Mouse (Mus musculus) brown adipose tissue, adult 24 weeks (tissue): ENCODE results near the gene Tor3a. TPM values are rescaled to one million over a fixed set of nuclear protein-coding genes. Genes with fewer than 3 reads are reported as not detected.
A peak's percentile ranks its signal among the peaks of the same experiment; 100 is the strongest.
"Not testable (repeated sequence)": the region's sequence is repeated elsewhere in the genome, so short reads cannot be mapped to it uniquely, and the experiment has no call there.

Experiments used
- H3K27ac ChIP-seq: fragments of 200-500 bp; replicated peaks from 2 replicates; pipeline ENCODE4 v1.5.1; 2012; ENCODE audit warnings: low read depth, mild to moderate bottlenecking, low read length
- H3K4me1 ChIP-seq: fragments of 200-500 bp; 2 replicates; pipeline ENCODE4 v1.6.1; 2012; ENCODE audit warnings: low read length, mixed read lengths; ENCODE audit not compliant: control insufficient read depth, insufficient read depth, insufficient read length
- H3K4me3 ChIP-seq: fragments of 200-500 bp; 2 replicates; pipeline ENCODE4 v1.5.1; 2012; ENCODE audit warnings: low read depth, mild to moderate bottlenecking, low read length, moderate library complexity; ENCODE audit not compliant: insufficient read depth
- polyA plus RNA-seq: library from polyadenylated mRNA; stranded (reverse); fragments of >200 nt; gene quantifications from 2 replicates; pipeline ENCODE4 v1.2.4, GENCODE M21; 2012; ENCODE audit not compliant: missing spikeins, insufficient read depth, insufficient read length

Gene Tor3a
- polyA plus RNA-seq, 1 experiment: 6.2 TPM

DNA sequence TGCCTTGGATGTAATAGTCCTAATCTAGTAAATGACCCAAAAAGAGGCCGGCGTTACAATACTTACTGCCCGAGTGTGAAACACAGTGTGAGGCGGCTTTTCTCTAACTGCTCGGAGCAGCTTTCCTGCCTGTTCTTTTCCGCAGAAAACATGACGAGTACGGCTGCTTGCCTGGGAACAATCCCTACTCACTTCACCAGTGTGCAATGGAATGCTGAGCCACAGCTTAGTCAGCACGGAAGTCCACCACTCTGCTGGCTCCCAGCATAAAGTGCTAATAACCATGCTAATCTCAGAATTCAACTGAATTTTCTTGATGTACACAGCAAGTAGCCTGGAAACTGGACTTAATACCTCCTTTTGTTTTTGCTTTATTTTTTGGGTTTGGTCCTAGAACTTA is 5.4 kb upstream of the Tor3a start:
- Histone ChIP-seq H3K4me3 (no peak overlapping the region), H3K4me1 (no peaks in the 10 kb centered on the region), H3K27ac (no peak overlapping the region)

DNA sequence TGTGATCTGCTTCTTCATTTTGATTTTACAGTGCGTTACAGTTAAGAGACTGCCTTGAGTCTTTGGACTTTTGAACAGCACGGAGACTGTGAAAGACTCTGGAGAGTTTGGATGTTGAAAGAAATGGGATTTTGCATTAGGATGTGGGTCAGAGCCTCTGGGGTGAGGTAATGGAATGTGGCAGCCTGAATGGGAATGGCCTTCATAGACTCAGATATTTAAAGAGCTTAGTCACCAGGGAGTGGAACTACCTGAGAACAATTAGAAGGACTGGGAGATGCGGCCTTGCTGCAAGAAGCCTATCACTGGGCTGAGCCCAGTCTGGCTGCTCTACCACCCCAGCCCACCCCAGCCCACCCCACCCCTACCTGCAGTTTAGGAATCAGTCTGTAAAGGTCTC is 3.1 kb upstream of the Tor3a start:
- no peak overlapping the region for H3K4me3 ChIP-seq
- H3K4me1 ChIP-seq: no peaks in the 10 kb centered on the region; the same call in 1 of the 2 replicates
- H3K27ac ChIP-seq: no peak overlapping the region

DNA sequence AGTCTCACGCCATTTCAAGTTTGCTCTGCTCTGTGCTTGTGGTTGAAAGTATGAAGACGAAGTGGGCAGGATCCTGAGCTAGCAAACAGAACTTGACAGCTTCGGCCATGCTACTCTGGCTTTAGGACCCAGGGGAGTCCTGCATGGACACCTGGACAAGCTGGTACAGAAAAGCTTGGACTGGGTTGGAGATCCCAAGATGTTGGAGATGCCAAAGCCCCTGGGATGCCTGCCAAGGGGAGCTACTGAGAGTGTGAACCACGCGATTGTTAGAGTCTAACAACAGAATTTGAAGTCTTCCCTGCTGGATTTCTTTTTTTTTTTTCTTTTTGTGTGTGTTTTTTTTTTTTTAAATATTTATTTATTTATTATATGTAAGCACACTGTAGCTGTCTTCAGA is 2.4 kb upstream of the Tor3a start:
- H3K27ac ChIP-seq: no peak overlapping the region

DNA sequence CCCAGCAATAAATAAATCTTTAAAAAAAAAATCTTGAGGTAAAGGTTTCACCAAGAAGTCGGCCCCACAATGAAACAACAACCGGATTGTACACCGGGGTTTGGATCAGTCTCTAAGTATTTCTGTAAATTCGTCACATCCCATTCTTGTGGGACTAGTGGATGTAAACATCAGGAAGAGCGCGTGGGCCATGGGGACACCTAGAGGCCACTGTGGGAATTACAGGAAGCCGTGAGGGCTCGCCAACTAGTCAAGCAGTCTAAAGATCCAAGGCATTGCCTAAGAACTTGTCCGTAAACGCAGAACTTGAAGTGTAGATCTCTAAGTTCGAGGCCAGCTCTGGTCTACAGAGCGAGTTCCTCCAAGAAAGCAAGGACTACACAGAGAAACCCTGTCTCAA is 2.0 kb upstream of the Tor3a start:
- no peaks in the 10 kb centered on the region; the same call in 1 of the 2 replicates for H3K4me1 ChIP-seq
- H3K27ac ChIP-seq: no peak overlapping the region
- no peak overlapping the region for H3K4me3 ChIP-seq

More for the DNA sequence above, 2.4 kb upstream of the Tor3a start:
- no peak overlapping the region for H3K4me3 ChIP-seq
- no peaks in the 10 kb centered on the region; the same call in 1 of the 2 replicates for H3K4me1 ChIP-seq

DNA sequence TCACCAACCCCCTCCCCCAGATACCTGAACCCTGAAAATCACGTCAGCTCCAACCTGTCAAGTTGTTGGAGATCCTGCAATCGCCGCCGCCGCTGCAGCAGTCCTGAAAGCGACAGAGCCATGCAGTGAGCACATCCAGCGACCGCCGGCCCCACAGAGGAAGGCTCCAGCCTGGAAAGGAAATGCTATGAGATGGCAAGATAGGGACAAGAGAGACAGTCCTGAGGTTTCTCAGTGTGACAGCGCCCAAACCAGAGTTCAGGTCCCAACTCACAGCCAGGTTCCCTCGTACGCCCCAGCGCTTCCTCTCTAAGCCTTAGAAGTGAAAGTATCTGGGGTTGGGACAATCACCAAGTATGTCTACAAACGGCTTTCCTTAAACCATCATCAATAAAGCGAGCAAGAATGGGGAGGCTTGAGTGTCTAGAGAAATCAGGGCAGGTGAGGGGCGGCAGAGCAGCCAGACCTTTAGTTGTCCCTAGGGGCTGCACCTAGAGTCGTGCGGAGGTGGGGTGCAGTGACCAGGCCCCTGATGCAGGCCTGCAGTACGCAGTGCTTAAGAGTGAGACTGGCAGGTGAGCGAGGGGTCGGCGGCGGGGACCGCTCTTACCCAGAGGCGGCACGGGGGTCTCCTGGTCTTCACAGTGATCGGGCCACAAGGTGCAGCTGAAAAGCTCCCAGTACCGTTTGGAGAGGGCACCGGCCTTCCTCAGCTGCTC is 521 bp downstream of the Tor3a start:
- Histone ChIP-seq H3K4me3 (peak overlapping the region; percentile 75), H3K27ac (peak overlapping the region; percentile 74), H3K4me1 (peaks cover 2% of the 10 kb centered on the region)

DNA sequence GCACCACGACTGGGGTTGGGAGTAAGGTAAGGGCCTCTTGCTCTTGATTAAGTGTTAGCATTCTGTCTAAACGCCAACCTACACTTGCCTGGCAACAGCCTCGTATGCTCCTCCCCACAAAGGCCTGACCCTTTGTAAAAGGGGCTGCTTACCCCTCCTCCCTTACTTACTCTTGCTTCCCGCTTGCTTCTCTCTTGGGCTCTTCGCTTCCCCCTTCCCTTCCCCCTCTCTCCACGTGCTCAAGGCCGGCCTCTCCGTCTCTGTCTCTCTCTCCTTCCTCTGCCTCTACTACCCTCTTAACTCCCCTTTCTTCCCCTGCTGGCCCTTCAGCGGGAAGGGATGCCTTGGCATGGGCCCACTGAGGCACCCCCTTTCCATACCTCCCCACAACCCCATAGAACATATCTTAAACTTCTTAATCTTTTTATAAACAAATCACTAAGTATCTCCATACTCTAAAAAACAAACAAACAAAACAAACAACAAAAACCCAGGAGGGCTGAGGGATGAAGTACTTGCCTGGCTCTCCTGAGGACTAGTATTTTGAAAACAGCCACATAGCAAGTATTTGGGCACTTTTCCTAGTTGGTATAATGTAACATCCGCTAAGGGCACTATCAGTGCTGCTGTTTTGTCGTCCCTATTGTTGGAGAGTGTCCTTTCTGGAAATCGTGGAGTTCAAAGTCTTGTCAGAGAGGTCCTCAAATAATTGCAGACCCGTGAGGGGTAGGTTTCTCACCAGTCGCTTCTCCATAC is 1.3 kb downstream of the Tor3a start:
- H3K4me3 ChIP-seq: peak overlapping the region; percentile 75
- peaks cover 2% of the 10 kb centered on the region for H3K4me1 ChIP-seq
- H3K27ac ChIP-seq: peak overlapping the region; percentile 74

DNA sequence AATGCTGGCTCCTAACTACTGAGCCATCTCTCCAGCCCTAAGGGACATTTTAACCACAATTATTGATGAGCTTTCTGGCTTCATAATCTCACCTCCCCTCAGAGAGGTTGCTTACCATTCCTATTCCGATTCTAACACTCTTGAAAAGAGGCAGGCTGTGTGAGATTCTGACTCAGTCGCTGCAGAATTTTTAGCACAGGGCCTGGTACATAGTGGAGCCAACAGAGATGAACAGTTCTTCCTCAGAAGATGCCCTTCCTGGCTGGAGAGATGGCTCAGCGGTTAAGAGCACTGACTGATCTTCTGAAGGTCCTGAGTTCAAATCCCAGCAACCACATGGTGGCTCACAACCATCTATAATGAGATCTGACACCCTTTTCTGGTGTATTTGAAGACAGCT is 2.2 kb downstream of the Tor3a start:
- H3K27ac ChIP-seq: no peak overlapping the region
- H3K4me3 ChIP-seq: no peak overlapping the region
- peaks cover 2% of the 10 kb centered on the region for H3K4me1 ChIP-seq

DNA sequence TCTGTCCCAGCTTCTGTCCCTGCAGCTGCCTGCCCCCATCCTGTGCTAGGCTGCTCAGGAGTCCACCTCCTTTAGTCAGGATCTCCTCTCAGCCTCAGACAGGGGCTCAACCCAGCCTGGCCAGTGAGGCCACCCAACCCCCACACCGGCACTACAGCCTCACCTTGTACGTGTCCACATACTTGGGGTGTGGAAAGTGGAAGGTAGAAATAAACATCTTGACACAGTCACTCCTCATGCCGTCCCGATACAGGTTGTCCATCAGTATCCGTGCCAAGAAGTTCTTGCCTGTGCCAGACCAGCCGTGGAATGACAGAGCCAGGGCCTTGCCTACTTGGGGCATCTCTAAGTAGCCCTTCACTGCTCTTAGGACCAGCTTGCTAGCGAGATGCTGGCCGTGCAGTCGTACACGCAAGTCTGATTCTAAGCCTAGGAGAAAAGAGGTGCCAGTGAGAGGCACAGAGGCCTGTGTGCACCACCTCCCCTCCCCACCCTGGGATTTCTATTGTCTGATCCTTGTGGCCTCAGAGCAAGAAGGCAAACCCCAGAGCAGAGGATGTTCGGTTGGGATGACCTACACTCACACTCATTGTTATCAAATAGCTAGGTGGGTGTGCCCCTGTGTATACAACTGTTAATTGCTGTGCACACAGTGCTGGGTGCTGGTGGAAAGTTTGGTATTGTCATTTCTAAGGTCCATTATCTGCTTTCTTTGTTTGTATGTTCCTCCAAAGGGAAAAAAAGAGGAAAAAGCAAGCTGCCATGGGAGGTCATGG is 4.8 kb downstream of the Tor3a start:
- no peak overlapping the region for H3K27ac ChIP-seq
- peaks cover 2% of the 10 kb centered on the region for H3K4me1 ChIP-seq
- H3K4me3 ChIP-seq: no peak overlapping the region

DNA sequence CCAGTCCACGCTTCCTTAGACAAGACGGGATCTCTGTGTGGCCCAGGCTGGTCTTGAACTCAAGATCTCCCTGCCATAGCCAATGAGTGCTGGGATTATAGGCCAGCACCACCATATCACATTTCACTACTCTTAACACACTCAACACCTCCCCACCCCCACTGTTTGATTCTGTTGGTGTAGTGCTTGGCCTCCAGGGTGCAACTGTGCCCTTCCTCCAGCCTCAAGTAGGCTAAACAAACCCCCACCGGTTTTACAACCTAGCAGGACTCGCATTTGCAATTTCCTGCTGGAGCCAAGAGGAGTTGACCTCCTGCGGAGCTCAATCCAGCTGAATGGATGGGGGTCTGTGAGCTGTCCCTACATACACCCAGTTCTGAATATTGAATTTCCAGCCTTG is 5.6 kb downstream of the Tor3a start:
- Histone ChIP-seq H3K27ac (no peak overlapping the region), H3K4me1 (peaks cover 2% of the 10 kb centered on the region)

DNA sequence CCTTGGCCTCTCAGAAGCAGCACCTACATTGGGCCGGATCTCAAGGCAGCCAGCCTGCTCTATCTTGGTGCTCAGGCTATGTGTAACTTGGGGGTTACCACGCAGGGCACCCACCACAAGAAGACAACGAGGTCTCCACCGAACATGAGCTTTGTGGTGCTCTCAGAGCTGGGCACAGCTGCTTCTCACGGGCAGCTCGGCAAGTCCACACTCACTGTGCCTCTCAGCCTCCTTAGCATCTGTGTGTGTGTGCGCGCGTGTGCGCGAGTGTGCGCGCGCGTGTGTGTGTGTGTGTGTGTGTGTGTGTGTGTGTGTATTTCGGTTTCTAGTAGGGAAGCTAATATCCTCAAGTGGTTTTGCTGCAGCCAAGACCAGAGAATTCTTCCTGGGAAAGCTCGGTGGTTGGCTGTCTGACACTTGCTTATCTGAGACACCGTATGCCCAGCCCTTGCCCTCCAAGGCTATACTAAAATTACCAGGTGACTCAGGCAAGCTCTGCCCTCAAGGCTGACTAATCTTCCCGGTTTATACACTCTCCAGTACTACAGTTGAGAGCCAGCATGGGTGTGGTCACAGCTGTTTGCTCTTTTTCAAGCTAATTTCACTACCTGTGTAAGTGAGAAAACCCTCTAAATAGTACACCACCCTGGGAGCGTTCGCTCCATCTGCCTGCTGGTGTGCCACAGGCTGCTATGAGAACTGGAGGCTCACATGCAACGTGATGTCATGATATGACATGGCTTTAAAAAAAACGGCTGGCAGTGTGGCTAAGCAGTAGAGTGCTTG is 6.8 kb downstream of the Tor3a start:
- H3K4me1 ChIP-seq: peaks cover 2% of the 10 kb centered on the region; the same call in 1 of the 2 replicates
- H3K27ac ChIP-seq: no peak overlapping the region
- H3K4me3 ChIP-seq: no peak overlapping the region

More for the DNA sequence above, 5.6 kb downstream of the Tor3a start:
- H3K4me3 ChIP-seq: no peak overlapping the region

DNA sequence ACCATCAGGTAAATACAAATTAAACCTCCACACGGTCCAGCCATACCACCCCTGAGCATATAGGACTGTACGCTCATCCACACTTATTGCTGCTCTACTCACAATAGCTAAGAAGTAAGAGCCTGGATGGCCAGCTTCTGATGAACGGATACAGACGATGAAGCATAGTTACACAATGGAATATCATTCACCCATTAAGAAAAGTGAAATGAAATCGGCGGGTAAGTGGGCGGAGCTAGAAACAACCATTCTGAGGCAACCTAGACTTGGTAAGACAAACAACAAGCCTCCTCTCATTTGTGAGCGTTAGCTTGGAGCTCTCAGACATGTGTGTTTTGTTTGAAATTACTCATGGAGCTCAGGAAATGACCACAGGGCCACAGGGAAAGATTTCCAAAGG is 8.4 kb downstream of the Tor3a start:
- no peak overlapping the region for H3K4me3 ChIP-seq
- peaks cover 5% of the 10 kb centered on the region; the same call in 1 of the 2 replicates for H3K4me1 ChIP-seq
- no peak overlapping the region for H3K27ac ChIP-seq

DNA sequence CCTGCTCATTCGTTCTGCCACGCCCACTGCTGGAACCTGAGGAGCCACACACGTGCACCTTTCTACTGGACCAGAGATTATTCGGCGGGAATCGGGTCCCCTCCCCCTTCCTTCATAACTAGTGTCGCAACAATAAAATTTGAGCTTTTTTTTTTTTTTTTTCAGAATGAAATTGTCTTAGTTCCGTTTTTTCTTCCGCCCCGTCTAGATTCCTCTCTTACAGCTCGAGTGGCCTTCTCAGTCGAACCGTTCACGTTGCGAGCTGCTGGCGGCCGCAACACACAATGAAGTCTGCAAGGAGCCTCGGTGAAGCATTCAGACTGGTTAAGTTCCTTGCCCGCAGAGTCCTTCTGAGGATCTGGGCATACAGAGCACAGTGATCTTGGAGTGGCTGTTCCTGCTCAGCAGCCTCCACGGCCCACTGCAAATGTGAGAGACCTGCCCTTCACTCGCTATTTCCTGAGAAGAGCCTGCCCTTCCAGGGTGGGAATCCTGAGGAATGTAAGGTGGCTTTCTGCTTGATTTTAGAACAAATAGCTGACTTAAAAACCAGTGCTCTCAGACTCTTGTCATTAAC is 13.4 kb downstream of the Tor3a start:
- not testable (repeated sequence) for H3K27ac ChIP-seq, H3K4me1 ChIP-seq, H3K4me3 ChIP-seq

DNA sequence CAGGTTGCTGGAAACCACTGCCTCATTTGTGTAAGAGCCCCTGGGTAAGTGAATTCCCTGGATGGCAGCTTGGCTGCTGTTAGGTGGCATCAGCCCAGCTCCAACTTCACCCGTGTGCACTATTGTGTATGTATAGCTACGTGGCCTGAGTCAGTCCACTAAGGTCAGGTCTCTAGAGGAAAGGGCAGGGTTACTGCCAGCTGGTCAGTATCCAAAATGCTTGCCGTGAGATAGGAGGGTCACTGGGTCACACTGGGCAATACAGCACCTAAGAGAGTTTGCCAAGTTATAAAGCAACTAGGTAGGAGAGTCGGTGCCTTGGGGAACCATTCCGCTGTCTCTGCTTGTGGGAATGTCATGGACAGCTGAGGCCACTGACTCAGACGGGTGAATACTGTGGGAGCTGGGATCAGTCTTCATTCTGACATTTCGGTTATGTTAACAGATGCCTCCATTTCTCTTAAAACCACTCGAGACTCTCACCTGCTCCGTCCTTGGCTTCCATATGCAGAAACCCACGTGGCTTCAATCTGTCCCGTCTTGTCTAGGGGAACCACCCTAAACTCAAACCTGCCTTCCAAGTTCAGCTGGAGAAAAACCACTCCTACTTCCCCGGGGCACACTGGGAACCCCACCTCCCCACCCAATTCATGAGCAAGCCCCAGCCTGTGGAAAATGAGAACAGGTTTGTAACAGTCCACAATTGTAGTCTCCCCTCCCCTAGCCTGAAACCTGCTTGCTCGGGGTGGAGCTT is 14.1 kb downstream of the Tor3a start:
- H3K4me3 ChIP-seq: no peak overlapping the region
- H3K27ac ChIP-seq: no peak overlapping the region
- H3K4me1 ChIP-seq: peaks cover 10% of the 10 kb centered on the region; the same call in 1 of the 2 replicates

DNA sequence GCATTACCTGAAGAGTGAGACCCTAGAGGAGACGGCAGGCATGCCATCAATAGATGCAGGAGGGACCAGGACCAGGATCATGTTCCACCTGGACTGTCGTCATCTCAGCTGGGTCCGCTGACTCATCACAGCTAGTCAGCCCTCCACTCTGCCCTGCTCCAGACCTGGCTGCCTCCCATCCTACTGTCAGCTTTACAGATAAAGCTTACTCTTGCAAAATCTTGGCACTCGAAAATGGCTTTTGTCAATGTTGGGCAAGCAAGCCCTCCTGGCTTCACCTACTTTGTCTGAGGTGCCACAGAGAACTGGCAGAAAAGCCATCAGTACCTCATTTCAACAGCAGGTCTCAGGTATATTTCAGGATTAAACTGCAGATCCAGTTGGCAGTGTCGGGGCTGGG is 15.5 kb downstream of the Tor3a start:
- no peak overlapping the region for H3K4me3 ChIP-seq
- H3K27ac ChIP-seq: no peak overlapping the region
- peaks cover 11% of the 10 kb centered on the region; the same call in 1 of the 2 replicates for H3K4me1 ChIP-seq
